Mouse (Mus musculus) retina, postnatal 1 day (tissue): ENCODE results near the gene Grm3.

ENCODE experiments used
- DNase-seq: peaks from one replicate; pipeline ENCODE4 v3.0.0-alpha.2; 2012

Grm3 gene

GRCm38 (mm10) chr5:9622264-9623094, 102.5 kb downstream of the Grm3 start:
- DNase-seq: peak; percentile 82

- DNase-seq: no peak
Measured at GRCm38 (mm10) chr5:9621417-9622067, 103.4 kb downstream of the Grm3 start.

- no peak for DNase-seq
Measured at GRCm38 (mm10) chr5:9579021-9579420, 145.9 kb downstream of the Grm3 start.

- no peak for DNase-seq
Measured at GRCm38 (mm10) chr5:9578571-9578970, 146.4 kb downstream of the Grm3 start.

DNA sequence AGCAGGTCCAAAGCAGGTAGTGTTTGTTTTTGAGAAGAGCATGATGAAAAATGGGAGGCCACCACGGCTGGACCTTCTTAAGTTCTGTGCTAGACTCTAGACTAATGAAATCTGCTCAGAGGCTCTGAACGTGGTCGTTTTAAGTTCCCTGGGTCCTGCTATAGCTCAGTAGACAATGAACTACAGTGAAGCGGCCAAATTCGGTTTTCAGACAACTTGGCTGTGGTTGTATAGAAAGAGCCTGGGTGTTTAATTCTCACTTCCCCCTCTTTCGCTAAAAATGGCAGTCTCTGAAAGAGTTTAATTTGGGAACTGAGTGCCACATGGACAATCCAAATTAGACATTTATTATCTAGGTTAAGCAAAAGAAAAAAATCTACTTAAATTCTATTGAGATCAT, 154.0 kb downstream of the Grm3 start:
- DNase-seq: no peak

GRCm38 (mm10) chr5:9557706-9558105, 167.3 kb downstream of the Grm3 start:
- DNase-seq: no peak

DNA sequence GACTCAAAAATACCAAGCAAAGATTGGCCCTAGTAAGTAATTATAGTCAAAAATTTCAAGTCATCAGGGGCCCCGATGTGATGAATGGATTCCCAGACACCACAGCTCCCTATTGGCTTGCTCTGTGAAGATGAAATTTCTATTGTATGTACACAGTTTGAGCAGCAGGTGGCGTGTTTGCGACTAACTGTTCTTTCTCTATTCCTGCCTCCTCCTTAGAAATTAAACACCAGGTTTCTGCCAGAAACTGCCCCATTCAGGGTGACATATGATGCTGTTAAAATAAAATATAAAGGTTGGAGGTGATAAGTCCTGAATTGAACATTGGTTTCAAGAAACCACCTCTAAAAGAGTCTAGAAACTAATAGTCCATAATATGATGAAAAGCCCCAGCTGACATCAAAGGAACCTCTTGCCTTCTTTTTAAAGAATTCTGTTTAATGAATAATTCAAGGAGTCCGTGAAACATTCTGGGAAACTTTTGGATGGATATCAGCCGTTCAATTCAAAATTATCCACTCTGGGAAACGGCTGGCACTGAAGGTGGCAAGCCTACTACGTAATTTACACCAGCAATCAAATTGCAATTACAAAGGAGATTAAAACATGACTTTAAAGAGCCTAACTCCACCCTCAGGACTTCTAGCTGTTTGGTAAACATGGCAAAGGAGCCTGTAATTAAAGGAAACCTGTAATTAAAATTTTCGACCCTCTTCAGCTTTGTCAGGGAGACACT, 184.0 kb downstream of the Grm3 start:
- DNase-seq: peak; percentile 33

DNA sequence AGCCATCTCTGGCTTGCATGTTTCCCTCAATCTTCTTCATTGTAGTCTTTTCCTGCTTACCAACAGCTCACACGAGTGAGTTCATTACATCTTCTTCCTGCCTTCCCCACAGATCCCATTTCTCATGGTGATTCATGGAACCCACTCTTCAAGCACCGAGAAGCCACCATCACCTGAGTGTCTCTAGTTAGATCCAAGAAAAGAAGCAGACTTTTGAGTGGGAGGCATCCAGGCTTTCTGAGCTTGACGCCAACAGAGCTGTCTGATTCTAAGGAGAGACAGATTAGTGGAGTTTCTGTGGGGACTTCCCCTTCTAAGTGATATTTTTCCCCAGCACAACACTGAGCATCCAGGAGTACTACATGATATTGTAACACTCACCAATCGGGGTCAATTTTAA, 199.5 kb downstream of the Grm3 start:
- no peak for DNase-seq

GRCm38 (mm10) chr5:9511027-9511426, 213.9 kb downstream of the Grm3 start:
- DNase-seq: no peak

- DNase-seq: no peak
Measured at GRCm38 (mm10) chr5:9497235-9497634, 227.7 kb downstream of the Grm3 start.

DNA sequence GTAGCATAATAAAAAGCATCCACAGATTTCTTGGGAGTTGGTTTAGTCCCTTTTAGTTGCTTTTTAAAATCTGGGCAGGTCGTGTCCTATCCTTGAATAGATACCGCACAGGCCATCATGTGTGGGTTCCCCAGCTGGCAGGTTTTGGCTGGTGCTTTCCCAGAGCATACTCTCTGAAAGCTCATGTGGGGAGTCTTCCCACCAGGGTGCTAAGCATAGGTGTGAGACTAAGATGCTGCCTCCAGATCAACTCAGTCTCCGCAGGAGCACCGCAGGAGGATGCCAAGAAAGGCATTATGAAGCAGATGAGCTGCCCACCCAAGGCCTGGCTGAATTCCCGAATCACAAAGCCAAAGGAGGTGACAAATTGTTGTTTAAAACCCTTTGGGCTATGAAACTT, 229.5 kb downstream of the Grm3 start:
- no peak for DNase-seq

GRCm38 (mm10) chr5:9477587-9477986, 247.4 kb downstream of the Grm3 start:
- no peak for DNase-seq

GRCm38 (mm10) chr5:9453298-9453697, 271.7 kb downstream of the Grm3 start:
- DNase-seq: peak; percentile 4

- DNase-seq: peak; percentile 41
Measured at GRCm38 (mm10) chr5:9449570-9449969, 275.4 kb downstream of the Grm3 start.

GRCm38 (mm10) chr5:9448931-9449330, 276.0 kb downstream of the Grm3 start:
- DNase-seq: no peak

- DNase-seq: peak; percentile 22
Measured at GRCm38 (mm10) chr5:9446146-9446545, 278.8 kb downstream of the Grm3 start.
